Mouse (Mus musculus): ENCODE results near the gene Dgke. TPM values are rescaled to one million over a fixed set of nuclear protein-coding genes. Genes with fewer than 3 reads are reported as not detected.

Gene Dgke
- polyA plus RNA-seq (2014; fragmentation: Nextera tagmentation; extraction: Ambion mirVana), result 16.3 and 16.7 TPM in 2 replicates

DNA sequence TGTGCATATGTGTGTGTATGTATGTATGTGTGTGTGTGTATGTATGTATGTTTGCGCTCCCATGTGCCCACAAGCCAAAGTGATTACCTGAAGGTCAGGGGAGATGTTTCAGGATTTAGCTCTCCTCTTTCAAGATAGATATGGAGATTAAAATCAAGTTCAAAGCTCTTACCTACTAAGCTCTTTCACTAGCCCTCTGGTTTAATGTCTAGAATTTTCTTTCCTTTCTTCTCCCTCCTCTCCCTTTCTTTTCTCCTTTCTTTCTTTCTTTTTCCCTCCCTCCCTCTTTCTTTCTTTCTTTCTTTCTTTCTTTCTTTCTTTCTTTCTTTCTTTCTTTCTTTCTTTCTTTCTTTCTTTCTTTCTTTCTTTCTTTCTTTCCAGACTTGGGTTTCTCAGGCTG lies at the start of gene Dgke:
Dgke (minus strand) TSS at position 101 of the 400 bp plus-strand sequence.
- no peak within 1 kb of the TSS; the same call in 1 of the 2 replicates for H3K9ac ChIP-seq
- 100% methylated on average over 1 of the region's 1 CpGs for WGBS

DNA sequence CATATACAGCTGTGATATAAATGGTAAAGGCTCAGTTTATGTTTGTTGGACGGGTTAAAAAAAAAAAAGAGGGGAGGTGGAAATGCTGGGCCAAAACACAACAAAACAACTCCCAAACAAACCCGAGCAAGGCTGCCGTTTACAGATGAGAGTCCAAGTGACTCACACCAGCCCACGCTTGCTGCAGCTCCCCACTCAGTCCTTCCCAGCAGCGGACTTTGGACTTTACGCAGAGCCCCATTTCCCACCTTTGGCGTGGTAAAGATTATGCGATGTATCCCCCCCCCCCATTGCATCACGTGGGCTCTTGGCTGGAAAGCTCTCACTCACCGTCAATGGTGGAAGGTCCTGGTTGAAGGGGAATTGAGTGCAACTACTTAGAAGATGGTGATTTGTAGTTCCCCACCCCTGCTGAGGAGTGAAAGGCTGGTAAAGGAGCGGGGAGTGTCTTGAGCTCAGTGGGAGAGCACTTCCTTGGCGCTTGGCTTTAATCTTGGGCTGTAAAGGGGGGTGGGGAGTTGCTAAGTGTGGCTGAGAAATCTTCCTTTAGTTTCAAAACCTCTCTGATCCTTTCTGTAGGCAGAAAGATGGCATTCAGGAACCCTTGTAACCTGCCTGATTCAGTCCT lies 40.6 kb upstream of the Dgke start:
- H3K9me3 ChIP-seq (ENCODE audit: control insufficient read depth, low read length), result no peaks in the 10 kb centered on the region
- ATAC-seq (ENCODE audit: low FRiP score), result no peak
- no peaks in the 10 kb centered on the region for H3K4me1 ChIP-seq (replicated peaks; ENCODE audit: control insufficient read depth, insufficient read depth, low read length)
- H3K27me3 ChIP-seq (ENCODE audit: control insufficient read depth, insufficient read depth, low read length), result no peaks in the 10 kb centered on the region
- H3K9ac ChIP-seq, result no peak overlapping the region
- H3K4me2 ChIP-seq (replicated peaks), result no peak overlapping the region
- 31% methylated on average over 12 of the region's 12 CpGs for WGBS
- no peak overlapping the region for H3K4me3 ChIP-seq (replicated peaks; ENCODE audit: low read length)
- no peaks in the 10 kb centered on the region for H3K36me3 ChIP-seq (replicated peaks; ENCODE audit: control insufficient read depth, insufficient read depth)
- no peak overlapping the region for H3K27ac ChIP-seq
- DNase-seq (ENCODE audit: low spot score), result no peak

More for the DNA sequence above, at the start of gene Dgke:
- Histone ChIP-seq H3K4me1 (replicated peaks; ENCODE audit: control insufficient read depth, insufficient read depth, low read length) (no peaks in the 10 kb centered on the region), H3K9me3 (ENCODE audit: control insufficient read depth, low read length) (no peaks in the 10 kb centered on the region), H3K27me3 (ENCODE audit: control insufficient read depth, insufficient read depth, low read length) (no peaks in the 10 kb centered on the region), H3K4me3 (replicated peaks; ENCODE audit: low read length) (no peak within 1 kb of the TSS), H3K4me2 (replicated peaks) (no peak within 1 kb of the TSS), H3K36me3 (replicated peaks; ENCODE audit: control insufficient read depth, insufficient read depth) (no peaks in the 10 kb centered on the region), H3K27ac (no peak within 1 kb of the TSS)
- DNase-seq (ENCODE audit: low spot score) (no peak), ATAC-seq (ENCODE audit: low FRiP score) (no peak)

DNA sequence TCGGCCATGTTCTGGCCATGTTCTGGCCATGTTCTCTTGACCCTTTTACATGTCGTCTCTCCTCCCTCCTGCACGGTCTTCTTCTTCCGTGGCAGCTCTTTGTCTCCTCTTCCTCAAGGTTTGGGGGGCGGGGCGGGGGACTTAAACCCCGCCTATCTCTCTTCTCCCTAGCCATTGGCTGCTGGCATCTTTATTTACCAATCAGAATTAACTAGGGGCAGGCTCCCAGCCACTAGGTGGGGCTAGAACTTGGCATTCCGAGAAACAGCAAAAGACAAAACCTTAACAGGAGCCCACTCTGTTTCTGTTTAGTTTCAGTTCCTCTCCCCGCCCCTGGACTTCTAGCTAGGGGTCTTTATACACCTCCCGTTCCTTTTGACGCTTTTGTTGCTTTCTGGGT lies 39.2 kb upstream of the Dgke start:
- 83% methylated on average over 11 of the region's 11 CpGs for WGBS

DNA sequence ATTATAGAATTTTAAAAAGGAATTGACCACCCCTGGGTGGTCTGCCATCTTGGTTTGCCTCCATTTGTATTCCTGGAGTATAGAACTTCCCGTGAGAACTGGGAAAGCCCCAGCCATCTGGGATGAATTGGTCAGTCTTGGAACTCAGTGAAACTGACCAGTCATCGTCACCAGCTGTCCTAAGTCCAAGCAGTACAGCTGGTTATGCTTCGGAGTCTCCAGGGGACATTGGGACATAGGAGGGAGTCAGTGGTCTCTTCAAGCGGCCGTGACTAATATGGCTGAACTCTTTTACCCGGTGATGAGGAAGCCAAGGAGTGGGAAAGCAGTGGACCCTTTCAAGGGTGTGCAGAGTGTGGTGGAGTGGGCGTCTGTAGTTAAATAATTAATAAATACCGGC lies 38.6 kb upstream of the Dgke start:
- no peak for ATAC-seq (ENCODE audit: low FRiP score)
- no peak for DNase-seq (ENCODE audit: low spot score)
- no peak overlapping the region for H3K4me2 ChIP-seq (replicated peaks)
- no peaks in the 10 kb centered on the region for H3K36me3 ChIP-seq (replicated peaks; ENCODE audit: control insufficient read depth, insufficient read depth)
- H3K4me3 ChIP-seq (replicated peaks; ENCODE audit: low read length), result no peak overlapping the region
- H3K9ac ChIP-seq, result no peak overlapping the region
- no peaks in the 10 kb centered on the region for H3K4me1 ChIP-seq (replicated peaks; ENCODE audit: control insufficient read depth, insufficient read depth, low read length)
- H3K27me3 ChIP-seq (ENCODE audit: control insufficient read depth, insufficient read depth, low read length), result no peaks in the 10 kb centered on the region
- H3K27ac ChIP-seq, result no peak overlapping the region
- 92% methylated on average over 8 of the region's 8 CpGs for WGBS
- H3K9me3 ChIP-seq (ENCODE audit: control insufficient read depth, low read length), result no peaks in the 10 kb centered on the region

More for the DNA sequence above, 39.2 kb upstream of the Dgke start:
- H3K9ac ChIP-seq, result no peak overlapping the region
- no peaks in the 10 kb centered on the region for H3K27me3 ChIP-seq (ENCODE audit: control insufficient read depth, insufficient read depth, low read length)
- no peaks in the 10 kb centered on the region for H3K36me3 ChIP-seq (replicated peaks; ENCODE audit: control insufficient read depth, insufficient read depth)
- no peak overlapping the region for H3K4me3 ChIP-seq (replicated peaks; ENCODE audit: low read length)
- H3K9me3 ChIP-seq (ENCODE audit: control insufficient read depth, low read length), result no peaks in the 10 kb centered on the region
- DNase-seq (ENCODE audit: low spot score) (no peak), ATAC-seq (ENCODE audit: low FRiP score) (no peak)
- H3K4me1 ChIP-seq (replicated peaks; ENCODE audit: control insufficient read depth, insufficient read depth, low read length), result no peaks in the 10 kb centered on the region
- no peak overlapping the region for H3K27ac ChIP-seq
- no peak overlapping the region for H3K4me2 ChIP-seq (replicated peaks)

DNA sequence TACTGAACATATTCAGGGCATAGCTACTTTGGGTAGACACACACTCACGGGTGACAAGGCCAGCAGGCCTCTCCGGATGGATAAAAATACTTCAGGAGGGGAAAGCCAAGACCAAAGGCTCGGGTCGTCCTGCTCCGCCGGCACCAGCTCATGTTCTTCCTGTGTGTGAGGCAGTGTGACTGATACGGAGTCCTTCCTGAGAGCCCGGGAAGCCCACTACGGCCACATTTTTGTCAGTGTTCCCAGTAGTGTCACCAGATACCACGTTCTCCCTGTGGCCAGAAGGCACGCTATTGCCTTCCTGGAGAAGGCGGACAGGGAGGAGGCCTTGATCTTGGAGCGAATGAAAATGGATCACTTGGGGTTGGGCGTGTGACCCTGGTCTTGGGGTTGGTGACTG lies 36.5 kb upstream of the Dgke start:
- H3K27me3 ChIP-seq (ENCODE audit: control insufficient read depth, insufficient read depth, low read length), result no peaks in the 10 kb centered on the region
- H3K36me3 ChIP-seq (replicated peaks; ENCODE audit: control insufficient read depth, insufficient read depth), result no peaks in the 10 kb centered on the region
- no peak overlapping the region for H3K4me3 ChIP-seq (replicated peaks; ENCODE audit: low read length)
- 88% methylated on average over 14 of the region's 14 CpGs for WGBS
- DNase-seq (ENCODE audit: low spot score), result no peak
- H3K27ac ChIP-seq, result no peak overlapping the region
- H3K9me3 ChIP-seq (ENCODE audit: control insufficient read depth, low read length), result no peaks in the 10 kb centered on the region
- H3K4me1 ChIP-seq (replicated peaks; ENCODE audit: control insufficient read depth, insufficient read depth, low read length), result no peaks in the 10 kb centered on the region
- no peak for ATAC-seq (ENCODE audit: low FRiP score)
- no peak overlapping the region for H3K9ac ChIP-seq
- H3K4me2 ChIP-seq (replicated peaks), result no peak overlapping the region

DNA sequence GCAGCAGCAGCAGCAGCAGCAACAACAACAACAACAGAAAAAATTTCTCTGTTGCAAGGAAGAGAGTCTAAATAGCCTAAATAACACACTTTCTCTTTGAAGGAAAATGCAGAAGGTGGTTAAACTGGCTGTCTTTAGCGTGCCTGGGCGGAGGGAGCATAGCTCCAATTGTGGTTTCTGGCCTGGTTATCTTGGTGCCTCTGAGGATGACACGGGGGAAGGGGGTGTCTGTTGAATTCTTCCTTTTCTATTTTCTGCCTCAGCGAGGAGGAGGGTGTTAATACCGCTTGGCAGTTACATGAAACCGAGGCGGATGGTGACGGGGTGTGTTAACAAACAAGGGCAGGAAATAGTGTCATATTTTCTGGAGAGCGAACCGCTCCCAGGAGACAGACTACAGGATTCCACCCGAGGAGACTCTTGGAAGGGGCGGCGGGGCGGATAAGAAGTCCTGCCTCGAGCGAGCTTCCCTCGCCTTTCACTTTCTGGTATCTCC lies 34.2 kb upstream of the Dgke start:
- no peaks in the 10 kb centered on the region for H3K4me1 ChIP-seq (replicated peaks; ENCODE audit: control insufficient read depth, insufficient read depth, low read length)
- WGBS, result 34% methylated on average over 17 of the region's 17 CpGs
- DNase-seq (ENCODE audit: low spot score), result no peak
- no peak overlapping the region; the same call in 1 of the 2 replicates for H3K4me3 ChIP-seq (replicated peaks; ENCODE audit: low read length)
- H3K27me3 ChIP-seq (ENCODE audit: control insufficient read depth, insufficient read depth, low read length), result no peaks in the 10 kb centered on the region
- H3K9me3 ChIP-seq (ENCODE audit: control insufficient read depth, low read length), result no peaks in the 10 kb centered on the region
- peak; percentile 14; the same call in 1 of the 2 replicates for ATAC-seq (ENCODE audit: low FRiP score)
- no peak overlapping the region for H3K27ac ChIP-seq
- peak overlapping the region; percentile 35 for H3K4me2 ChIP-seq (replicated peaks)
- H3K9ac ChIP-seq, result peak overlapping the region; percentile 32
- H3K36me3 ChIP-seq (replicated peaks; ENCODE audit: control insufficient read depth, insufficient read depth), result no peaks in the 10 kb centered on the region

DNA sequence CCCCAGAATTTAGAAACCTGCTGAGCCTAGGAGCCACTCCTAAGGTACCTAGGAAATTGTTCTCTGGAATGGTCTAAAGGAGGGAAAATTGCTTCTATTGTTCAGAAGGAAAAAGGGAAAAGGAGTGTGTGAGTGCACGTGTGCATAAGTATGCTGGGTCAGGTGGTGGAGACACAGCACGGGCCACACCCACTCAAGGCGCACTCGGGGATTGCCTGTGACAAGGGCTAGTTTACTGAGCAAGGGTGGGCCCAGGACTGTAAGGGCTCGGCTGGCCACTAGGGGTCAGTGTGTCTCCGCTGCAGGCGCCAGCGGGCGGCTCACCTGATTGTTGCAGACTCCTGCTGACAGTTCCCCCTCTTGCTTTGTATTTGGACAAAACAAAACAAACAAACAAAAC lies 33.8 kb upstream of the Dgke start:
- H3K4me1 ChIP-seq (replicated peaks; ENCODE audit: control insufficient read depth, insufficient read depth, low read length), result no peaks in the 10 kb centered on the region
- no peak overlapping the region for H3K27ac ChIP-seq
- no peak overlapping the region for H3K4me3 ChIP-seq (replicated peaks; ENCODE audit: low read length)
- H3K36me3 ChIP-seq (replicated peaks; ENCODE audit: control insufficient read depth, insufficient read depth), result no peaks in the 10 kb centered on the region
- peak; percentile 89 for DNase-seq (ENCODE audit: low spot score)
- peak; percentile 78 for ATAC-seq (ENCODE audit: low FRiP score)
- no peak overlapping the region for H3K9ac ChIP-seq
- WGBS, result 2% methylated on average over 9 of the region's 9 CpGs
- H3K9me3 ChIP-seq (ENCODE audit: control insufficient read depth, low read length), result no peaks in the 10 kb centered on the region
- peak overlapping the region; percentile 35 for H3K4me2 ChIP-seq (replicated peaks)
- no peaks in the 10 kb centered on the region for H3K27me3 ChIP-seq (ENCODE audit: control insufficient read depth, insufficient read depth, low read length)

DNA sequence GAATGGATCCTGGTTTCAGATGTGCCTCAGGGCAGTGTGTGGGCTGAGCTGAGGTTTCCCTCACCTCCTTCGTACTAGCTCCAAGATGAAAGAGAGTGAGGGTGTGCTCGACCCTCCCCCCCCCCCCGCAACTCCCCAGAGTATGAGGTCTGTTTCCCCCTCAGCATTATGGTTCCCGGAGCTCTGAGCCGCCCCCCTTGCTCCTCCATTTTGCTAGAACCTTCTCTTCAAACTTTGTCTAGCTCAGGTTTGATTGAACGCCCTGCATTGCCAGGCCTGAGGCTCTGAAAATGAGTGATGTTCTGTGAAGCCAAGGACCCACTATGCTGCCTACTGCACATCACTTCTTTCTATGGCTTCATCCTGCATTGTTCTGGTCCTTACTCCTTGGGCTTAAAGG lies 32.3 kb upstream of the Dgke start:
- no peaks in the 10 kb centered on the region for H3K9me3 ChIP-seq (ENCODE audit: control insufficient read depth, low read length)
- no peaks in the 10 kb centered on the region for H3K4me1 ChIP-seq (replicated peaks; ENCODE audit: control insufficient read depth, insufficient read depth, low read length)
- H3K36me3 ChIP-seq (replicated peaks; ENCODE audit: control insufficient read depth, insufficient read depth), result no peaks in the 10 kb centered on the region
- no peak for ATAC-seq (ENCODE audit: low FRiP score)
- H3K27ac ChIP-seq, result no peak overlapping the region
- no peak overlapping the region for H3K4me2 ChIP-seq (replicated peaks)
- DNase-seq (ENCODE audit: low spot score), result no peak
- no peak overlapping the region for H3K9ac ChIP-seq
- no peaks in the 10 kb centered on the region for H3K27me3 ChIP-seq (ENCODE audit: control insufficient read depth, insufficient read depth, low read length)
- H3K4me3 ChIP-seq (replicated peaks; ENCODE audit: low read length), result no peak overlapping the region
- 88% methylated on average over 5 of the region's 6 CpGs for WGBS

DNA sequence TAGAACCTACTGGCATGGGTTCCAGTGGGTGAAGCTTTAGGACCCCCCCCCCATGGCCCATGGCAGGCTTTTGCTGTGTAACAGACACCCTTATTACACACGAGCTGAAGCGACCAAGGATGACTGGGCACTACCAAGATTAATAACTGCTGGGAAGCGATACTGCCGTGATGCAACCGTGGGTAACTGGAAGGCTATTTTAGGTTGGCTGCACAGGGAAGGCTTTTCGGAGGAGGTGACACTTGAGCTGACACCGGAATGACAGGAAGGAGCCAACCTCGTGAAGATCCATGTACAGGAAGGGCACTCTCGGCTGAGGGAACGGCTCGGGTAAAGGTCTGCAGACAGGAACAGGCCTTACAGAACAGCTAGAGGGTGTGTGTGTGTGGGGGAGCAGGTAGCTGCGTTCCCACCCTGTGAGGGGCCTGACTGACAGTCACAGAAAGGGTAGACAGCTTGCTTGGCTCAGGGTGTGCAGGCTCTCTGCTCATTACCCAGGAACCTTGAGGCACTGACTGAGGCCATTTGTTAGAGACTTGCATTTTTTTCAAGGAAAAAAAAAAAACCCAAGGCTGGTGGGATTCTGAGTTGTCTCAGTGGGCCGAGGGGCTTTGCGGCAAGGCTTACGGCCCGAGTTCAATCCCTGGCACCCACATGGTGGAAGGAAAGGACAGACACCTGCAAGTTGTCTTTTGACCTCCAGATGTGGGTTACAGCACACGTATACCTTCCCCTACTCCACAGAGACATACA lies 31.6 kb upstream of the Dgke start:
- Histone ChIP-seq H3K4me3 (replicated peaks; ENCODE audit: low read length) (no peak overlapping the region), H3K9me3 (ENCODE audit: control insufficient read depth, low read length) (no peaks in the 10 kb centered on the region), H3K36me3 (replicated peaks; ENCODE audit: control insufficient read depth, insufficient read depth) (no peaks in the 10 kb centered on the region), H3K9ac (no peak overlapping the region), H3K27me3 (ENCODE audit: control insufficient read depth, insufficient read depth, low read length) (no peaks in the 10 kb centered on the region), H3K4me1 (replicated peaks; ENCODE audit: control insufficient read depth, insufficient read depth, low read length) (no peaks in the 10 kb centered on the region), H3K27ac (no peak overlapping the region), H3K4me2 (replicated peaks) (no peak overlapping the region)
- DNase-seq (ENCODE audit: low spot score), result no peak
- no peak for ATAC-seq (ENCODE audit: low FRiP score)
- 82% methylated on average over 17 of the region's 17 CpGs for WGBS
